Mouse (Mus musculus) lung, postnatal 0 days (tissue): ENCODE results near the gene Dpp6.

ENCODE experiments used
- CTCF ChIP-seq: IDR thresholded peaks from 2 replicates; pipeline ENCODE4 v1.5.1; 2016; ENCODE audit warnings: antibody characterized with exemption, mild to moderate bottlenecking
- EP300 ChIP-seq: IDR thresholded peaks from 2 replicates; pipeline ENCODE4 v1.6.1; 2016; ENCODE audit warnings: antibody characterized with exemption, mild to moderate bottlenecking, control low read depth

GRCm38 (mm10) chr5:27518716-27519115 is 701.7 kb downstream of the Dpp6 start:
- no peak for TF ChIP-seq CTCF
- TF ChIP-seq EP300, result no peak
